Mouse (Mus musculus): ENCODE measurements around the gene Rasal3.

Gene Rasal3

DNA sequence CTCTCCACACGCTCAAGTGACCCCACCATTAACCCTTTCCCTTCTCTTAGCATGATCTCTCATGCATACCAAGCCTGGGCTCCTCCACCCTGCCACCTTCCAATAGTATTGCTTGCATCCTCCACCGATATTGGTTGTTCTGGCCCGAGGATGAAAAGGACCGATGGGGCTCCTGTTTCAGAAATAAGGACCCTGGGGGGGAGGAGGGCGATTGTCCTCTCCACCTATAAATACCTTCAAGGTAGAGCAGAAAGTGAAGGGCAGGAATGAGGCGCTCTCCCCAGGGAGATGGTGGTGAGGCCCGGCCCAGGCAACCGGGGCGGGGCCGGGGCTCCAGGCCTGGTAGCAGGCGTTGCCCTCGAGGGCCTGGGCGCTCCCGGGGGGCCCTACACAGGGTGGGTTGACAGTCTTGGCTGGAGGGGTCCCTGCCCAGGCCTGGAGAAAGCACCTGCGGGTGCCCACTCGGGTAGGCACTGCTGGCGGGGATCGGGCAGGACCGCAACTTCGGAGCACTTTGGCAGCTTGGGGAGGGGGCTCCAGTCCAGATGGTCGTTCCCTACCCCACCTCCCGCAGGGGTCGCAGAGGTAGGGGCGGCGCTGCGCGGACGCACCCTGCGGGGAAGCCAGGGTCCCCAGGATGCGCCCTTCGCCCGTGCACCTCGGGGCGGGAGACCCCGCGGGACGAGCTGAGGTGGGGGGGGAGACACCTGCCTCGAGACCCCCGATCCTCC is 14.8 kb downstream of the Rasal3 start:
- peak; percentile 71 for DNase-seq

GRCm38 (mm10) chr17:32387986-32388369 is 15.4 kb downstream of the Rasal3 start:
- no peak for DNase-seq

DNA sequence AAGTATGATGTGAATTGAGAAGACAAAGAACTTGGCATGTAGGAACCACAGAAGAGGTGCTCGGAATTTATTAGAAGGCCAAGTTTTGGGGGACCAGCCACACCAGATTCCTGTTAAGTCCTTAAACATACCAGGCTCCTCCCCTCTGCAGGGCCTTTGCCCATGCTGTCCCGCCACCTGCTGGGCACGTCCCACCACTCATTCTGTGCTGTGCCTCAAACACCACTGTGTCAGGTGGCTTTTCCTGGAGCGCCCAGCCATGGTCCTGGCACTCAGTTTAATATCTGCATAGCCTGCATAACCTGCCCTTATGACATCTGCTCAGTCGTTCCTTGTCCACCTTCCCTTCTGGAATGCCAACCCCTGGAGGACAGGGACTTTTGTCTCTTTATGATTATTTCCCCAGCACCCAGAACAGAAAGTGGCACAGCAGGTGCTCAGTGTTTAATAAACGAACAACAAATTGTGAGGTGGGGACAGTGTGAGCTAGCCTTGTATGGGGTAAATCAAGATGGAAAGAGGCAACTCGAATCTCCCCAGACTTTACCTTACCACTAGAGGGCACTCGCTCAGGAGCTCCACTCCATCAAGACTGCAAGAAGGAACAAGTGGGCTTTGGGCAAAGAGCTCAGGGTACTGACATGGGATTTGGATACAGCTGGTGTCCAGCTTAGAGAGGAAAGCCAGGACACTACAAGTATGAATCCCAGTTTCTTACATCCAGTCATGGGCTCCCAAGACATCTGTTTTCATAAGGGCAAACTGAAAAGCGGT is 16.5 kb downstream of the Rasal3 start:
- peak; percentile 66 for DNase-seq

- peak; percentile 30 for DNase-seq
These were observed 19.7 kb downstream of the Rasal3 start for GRCm38 (mm10) chr17:32383661-32384060.

GRCm38 (mm10) chr17:32382576-32382975 is 20.8 kb downstream of the Rasal3 start:
- DNase-seq = peak; percentile 81

GRCm38 (mm10) chr17:32378786-32379185 is 24.6 kb downstream of the Rasal3 start:
- no peak for DNase-seq

DNA sequence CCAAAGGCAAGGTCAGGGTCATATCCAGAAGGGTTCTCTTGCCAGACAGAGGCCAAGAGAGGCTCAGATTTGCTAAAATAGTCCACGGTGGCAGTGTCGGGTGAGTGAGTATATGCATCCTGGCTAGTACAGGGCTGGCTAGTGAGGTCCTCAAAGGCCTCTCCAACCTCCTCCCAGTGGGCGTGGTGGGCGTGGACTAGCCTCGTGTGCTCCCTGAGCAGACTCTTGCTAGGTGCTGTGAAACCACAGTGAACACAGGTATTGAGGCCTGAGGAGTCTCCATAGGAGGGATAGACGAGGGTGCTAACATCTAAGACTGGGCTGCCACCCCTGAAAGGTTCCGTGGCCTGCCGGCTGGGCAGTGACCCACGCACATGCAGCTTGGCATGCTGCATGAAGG is 26.2 kb downstream of the Rasal3 start:
- DNase-seq = peak; percentile 3

DNA sequence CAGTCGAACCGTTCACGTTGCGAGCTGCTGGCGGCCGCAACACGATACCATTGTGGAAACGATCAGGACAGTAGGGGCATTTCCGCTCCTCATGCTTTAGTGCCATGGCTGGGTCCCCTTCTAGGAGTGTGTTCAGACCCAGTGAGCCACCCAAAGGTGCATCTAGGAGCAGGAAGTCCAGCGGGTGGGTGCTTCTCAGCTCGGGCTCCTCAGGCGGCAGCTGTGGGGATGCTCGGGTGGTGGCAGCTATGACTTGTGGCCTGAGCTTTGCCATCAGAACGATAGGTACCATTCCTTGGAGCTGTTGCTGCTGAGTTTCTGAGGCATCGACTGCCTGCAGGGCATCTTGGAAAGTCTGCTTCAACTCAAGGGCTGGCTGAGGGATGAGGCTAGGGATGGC is 26.9 kb downstream of the Rasal3 start:
- DNase-seq = no peak

GRCm38 (mm10) chr17:32368991-32369578 is 34.3 kb downstream of the Rasal3 start:
- no peak for DNase-seq

DNA sequence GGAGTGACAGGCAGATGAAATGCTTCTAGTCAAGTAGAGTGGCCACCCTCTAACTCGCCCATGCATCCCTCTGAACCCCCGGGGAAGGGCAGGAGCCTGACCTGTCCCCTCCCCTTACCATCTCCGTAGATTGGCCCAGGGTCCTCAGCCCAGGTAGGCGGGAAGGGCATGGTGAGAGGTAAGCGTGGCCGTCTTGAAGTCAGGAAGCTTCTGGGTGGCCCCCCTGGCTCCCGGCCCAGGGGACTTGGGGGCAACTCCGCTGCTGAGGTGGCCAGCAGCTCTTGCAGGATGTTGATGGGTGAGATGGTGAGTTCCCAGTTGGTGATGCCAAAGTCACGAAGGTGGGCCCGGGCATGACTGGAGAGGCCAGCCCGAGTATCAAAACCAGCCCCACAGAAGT is 35.7 kb downstream of the Rasal3 start:
- DNase-seq = no peak

GRCm38 (mm10) chr17:32365296-32365695 is 38.1 kb downstream of the Rasal3 start:
- no peak for DNase-seq

DNA sequence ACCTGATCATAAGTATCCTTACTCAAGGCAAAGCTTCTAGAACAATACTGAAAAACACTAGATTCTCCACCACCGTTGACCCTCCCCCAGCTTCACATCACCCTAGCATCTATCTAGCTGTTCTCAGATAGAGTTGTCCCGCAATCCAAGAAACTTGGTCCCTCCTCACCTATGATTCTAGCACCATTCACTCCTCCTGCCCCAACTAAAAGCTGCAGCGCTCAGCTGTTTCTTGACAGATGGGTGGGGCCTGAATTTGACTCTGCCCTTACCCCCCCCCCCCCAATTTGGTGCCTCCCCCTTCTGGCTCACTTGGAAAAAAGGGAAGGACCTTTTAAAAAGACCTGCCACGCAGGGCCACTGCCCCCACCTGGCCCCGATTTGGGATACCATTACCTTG is 38.5 kb downstream of the Rasal3 start:
- no peak for DNase-seq

DNA sequence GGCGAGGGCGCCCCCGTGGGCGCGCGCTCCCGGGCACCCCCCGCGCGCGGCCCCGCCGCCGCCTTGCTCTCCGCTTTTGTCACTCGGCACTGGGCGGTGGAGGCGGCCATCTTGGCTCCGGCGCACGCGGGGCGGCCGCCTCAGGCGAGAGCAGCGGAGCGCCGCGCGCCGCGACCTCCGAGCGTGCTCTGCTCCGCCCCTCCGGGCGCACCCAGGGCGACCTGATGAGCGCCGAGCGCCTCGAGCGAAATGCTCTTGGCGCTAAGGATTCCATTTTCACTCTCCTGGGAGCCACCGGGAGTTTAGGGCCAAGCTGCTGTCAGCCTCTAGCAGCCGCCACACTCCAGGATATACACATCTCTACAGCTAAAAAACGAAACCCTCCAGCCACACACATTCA is 39.1 kb downstream of the Rasal3 start:
- DNase-seq = peak; percentile 84

DNA sequence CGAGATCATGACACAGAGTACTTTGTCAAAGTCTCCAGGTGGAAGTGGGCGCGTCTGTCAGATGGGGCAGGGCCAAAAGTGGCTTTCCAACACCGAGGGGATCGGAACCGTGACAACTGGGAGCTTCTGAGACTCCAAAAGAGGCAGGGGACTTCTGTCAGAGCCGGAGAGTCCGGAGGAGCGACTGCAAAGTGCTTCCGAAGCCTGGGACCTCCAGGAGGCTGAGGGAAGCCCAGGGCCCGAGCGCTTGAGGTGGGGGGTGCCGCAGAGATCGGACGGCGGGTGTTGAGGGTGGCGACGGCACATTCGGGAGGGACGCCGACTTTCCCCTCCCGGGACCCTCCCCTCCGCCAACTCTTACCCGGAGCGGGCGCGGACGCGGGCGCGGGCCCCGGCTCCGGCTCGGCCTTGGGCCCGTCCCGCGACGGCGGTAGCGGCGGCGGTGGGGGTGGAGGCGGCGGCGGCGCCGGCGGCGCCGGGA is 39.5 kb downstream of the Rasal3 start:
- DNase-seq = peak; percentile 38

GRCm38 (mm10) chr17:32362686-32363085 is 40.7 kb downstream of the Rasal3 start:
- no peak for DNase-seq

GRCm38 (mm10) chr17:32359928-32360327 is 43.5 kb downstream of the Rasal3 start:
- DNase-seq = no peak

GRCm38 (mm10) chr17:32358943-32359340 is 44.4 kb downstream of the Rasal3 start:
- no peak for DNase-seq

- DNase-seq = no peak
These were observed 45.0 kb downstream of the Rasal3 start for GRCm38 (mm10) chr17:32358192-32358942.

GRCm38 (mm10) chr17:32356766-32357760 is 46.3 kb downstream of the Rasal3 start:
- DNase-seq = no peak

- DNase-seq = no peak
These were observed 47.1 kb downstream of the Rasal3 start for GRCm38 (mm10) chr17:32356281-32356680.

- no peak for DNase-seq
These were observed 48.4 kb downstream of the Rasal3 start for GRCm38 (mm10) chr17:32355031-32355430.

DNA sequence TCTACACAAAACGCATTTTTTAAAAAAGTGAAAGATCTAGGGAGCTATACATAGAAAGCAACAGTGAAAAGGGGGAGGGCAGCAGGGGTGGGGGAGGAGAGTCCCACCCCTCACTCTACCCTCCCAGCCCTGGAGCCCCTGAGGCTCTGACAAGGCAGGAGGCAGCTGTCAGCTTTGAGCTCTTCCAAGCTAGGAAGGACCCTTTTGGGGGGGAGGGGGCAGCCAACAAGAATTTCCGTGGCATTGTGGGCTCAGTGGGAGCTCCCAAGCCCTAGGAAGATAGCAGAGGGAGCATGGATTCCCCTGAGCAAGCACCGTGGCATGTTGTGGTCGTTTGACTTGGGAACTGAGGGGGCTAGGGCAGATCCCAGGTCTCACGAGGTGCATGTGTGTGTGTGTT is 49.2 kb downstream of the Rasal3 start:
- no peak for DNase-seq

Data from cerebellum, adult 9-10 months (tissue).